Mouse (Mus musculus): Measurements from ENCODE around the gene Vmn1r215. TPM values are rescaled to one million over a fixed set of nuclear protein-coding genes. Genes with fewer than 3 reads are reported as not detected.

The Vmn1r215 gene
- polyA plus RNA-seq, 1 experiment from 2014 or later = not detected

Other genes with a start within 250 kb of the Vmn1r215 start
- gene Vmn1r210, start 236.7 kb upstream of the Vmn1r215 start, polyA plus RNA-seq (2014; fragmentation: Nextera tagmentation; extraction: Ambion mirVana) = not detected in 2 replicates
- gene Vmn1r211, start 210.5 kb upstream of the Vmn1r215 start, polyA plus RNA-seq (2014; fragmentation: Nextera tagmentation; extraction: Ambion mirVana) = not detected in 2 replicates
- not detected in 2 replicates for gene Vmn1r212, start 183.8 kb upstream of the Vmn1r215 start, polyA plus RNA-seq (2014; fragmentation: Nextera tagmentation; extraction: Ambion mirVana)
- gene Vmn1r213, start 60.4 kb upstream of the Vmn1r215 start, polyA plus RNA-seq (2014; fragmentation: Nextera tagmentation; extraction: Ambion mirVana) = not detected in 2 replicates
- gene Vmn1r214, start 37.6 kb upstream of the Vmn1r215 start, polyA plus RNA-seq (2014; fragmentation: Nextera tagmentation; extraction: Ambion mirVana) = not detected in 2 replicates
- not detected in 2 replicates for gene Vmn1r217, start 50.2 kb downstream of the Vmn1r215 start, polyA plus RNA-seq (2014; fragmentation: Nextera tagmentation; extraction: Ambion mirVana)
- 0.03 TPM in 1 of 2 replicates, not detected in the other for gene Vmn1r218, start 65.1 kb downstream of the Vmn1r215 start, polyA plus RNA-seq (2014; fragmentation: Nextera tagmentation; extraction: Ambion mirVana)
- gene Vmn1r219, start 91.3 kb downstream of the Vmn1r215 start, polyA plus RNA-seq (2014; fragmentation: Nextera tagmentation; extraction: Ambion mirVana) = not detected in 2 replicates
- gene Vmn1r220, start 120.0 kb downstream of the Vmn1r215 start, polyA plus RNA-seq (2014; fragmentation: Nextera tagmentation; extraction: Ambion mirVana) = not detected in 2 replicates
- not detected in 2 replicates for gene Vmn1r221, start 146.1 kb downstream of the Vmn1r215 start, polyA plus RNA-seq (2014; fragmentation: Nextera tagmentation; extraction: Ambion mirVana)
- 0.16 TPM in 1 of 2 replicates, not detected in the other for gene Vmn1r222, start 167.9 kb downstream of the Vmn1r215 start, polyA plus RNA-seq (2014; fragmentation: Nextera tagmentation; extraction: Ambion mirVana)
- gene Vmn1r223, start 179.1 kb downstream of the Vmn1r215 start, polyA plus RNA-seq (2014; fragmentation: Nextera tagmentation; extraction: Ambion mirVana) = not detected in 2 replicates